Mouse (Mus musculus) heart, postnatal 0 days (tissue): ENCODE results near the gene Kdm5b. TPM values are rescaled to one million over a fixed set of nuclear protein-coding genes. Genes with fewer than 3 reads are reported as not detected.
A peak's percentile ranks its signal among the peaks of the same experiment; 100 is the strongest.

Source experiments
- ATAC-seq: fragments of 200-750 bp; cut with Nextera tagmentation; 2 replicates; pipeline ENCODE4 v1.8.0; 2017; ENCODE audit warnings: low read depth, moderate number of reproducible peaks, moderate library complexity; ENCODE audit not compliant: insufficient read depth
- DNase-seq: peaks from one replicate; pipeline ENCODE4 v3.0.0-alpha.2; 2016; ENCODE audit warnings: low spot score
- H3K27ac ChIP-seq: fragments of 300-500 bp; sonication (generic); 2 replicates; pipeline ENCODE4 v1.5.1; 2014; ENCODE audit warnings: low read depth, mild to moderate bottlenecking
- H3K27me3 ChIP-seq: fragments of 300-500 bp; sonication (generic); 2 replicates; pipeline ENCODE4 v1.6.1; 2014; ENCODE audit warnings: low read length, mixed read lengths; ENCODE audit not compliant: control insufficient read depth, insufficient read depth
- H3K36me3 ChIP-seq: fragments of 300-500 bp; sonication (generic); replicated peaks from 2 replicates; pipeline ENCODE4 v1.6.1; 2014; ENCODE audit warnings: low read length, mixed read lengths; ENCODE audit not compliant: control insufficient read depth, insufficient read depth
- H3K4me1 ChIP-seq: fragments of 300-500 bp; sonication (generic); 2 replicates; pipeline ENCODE4 v1.6.1; 2014; ENCODE audit warnings: antibody characterized with exemption; ENCODE audit not compliant: control insufficient read depth, insufficient read depth
- H3K4me2 ChIP-seq: fragments of 300-500 bp; sonication (generic); 2 replicates; pipeline ENCODE4 v1.6.1; 2014; ENCODE audit warnings: low read depth, mild to moderate bottlenecking, low read length, moderate library complexity
- H3K4me3 ChIP-seq: fragments of 300-500 bp; sonication (generic); 2 replicates; pipeline ENCODE4 v1.5.1; 2014; ENCODE audit warnings: low read depth, low read length
- H3K9ac ChIP-seq: fragments of 300-500 bp; sonication (generic); replicated peaks from 2 replicates; pipeline ENCODE4 v1.6.1; 2014; ENCODE audit warnings: low read depth, low read length, mixed read lengths
- H3K9me3 ChIP-seq: fragments of 300-500 bp; sonication (generic); replicated peaks from 2 replicates; pipeline ENCODE4 v1.6.1; 2016; ENCODE audit warnings: low read length; ENCODE audit not compliant: control insufficient read depth
- CTCF ChIP-seq: IDR thresholded peaks from 2 replicates; pipeline ENCODE4 v1.5.1; 2016; ENCODE audit warnings: antibody characterized with exemption, control low read depth, low read depth
- EP300 ChIP-seq: IDR thresholded peaks from 2 replicates; pipeline ENCODE4 v1.6.1; 2016; ENCODE audit warnings: antibody characterized with exemption, low read depth
- WGBS: fragments of 180-500 bp; shearing (Covaris S2); extraction: QIAGEN DNeasy Blood & Tissue Kit; methylation state at CpG from one replicate; pipeline ENCODE4 v1.1.7; 2014; 5-methylcytosine and 5-hydroxymethylcytosine counted together
- polyA plus RNA-seq: library from polyadenylated mRNA; unstranded; fragments of >200 nt; fragmentation: Nextera tagmentation; extraction: Ambion mirVana; gene quantifications from 2 replicates; pipeline ENCODE4 v1.2.1, GENCODE M21; 2015
- total RNA-seq: library from RNA; depleted of rRNA; stranded (reverse); fragments of >200 nt; gene quantifications from 2 replicates; pipeline ENCODE4 v1.2.3, GENCODE M21; 2014; ENCODE audit warnings: low replicate concordance

Gene Kdm5b
- total and polyA plus RNA-seq, 2 experiments from 2014 or later: 19.0 to 30.1 TPM

GRCm38 (mm10) chr1:134646963-134647282 is 87.0 kb downstream of the Kdm5b start:
- H3K4me3 ChIP-seq: peak overlapping the region; percentile 57
- no peak for TF ChIP-seq CTCF
- no peak for TF ChIP-seq EP300
- H3K36me3 ChIP-seq: no peaks in the 10 kb centered on the region
- WGBS: under 1% methylated on average over 28 of the region's 28 CpGs
- H3K4me2 ChIP-seq: peak overlapping the region; percentile 91
- DNase-seq: no peak
- H3K9ac ChIP-seq: no peak overlapping the region
- 0 out of 2 replicates have a peak, but pooled peaks cover 4% of the 10 kb centered on the region for H3K4me1 ChIP-seq
- H3K9me3 ChIP-seq: no peaks in the 10 kb centered on the region
- ATAC-seq: no peak
- peaks cover 68% of the 10 kb centered on the region for H3K27me3 ChIP-seq
- no peak overlapping the region for H3K27ac ChIP-seq

- Histone ChIP-seq H3K36me3 (no peaks in the 10 kb centered on the region), H3K4me3 (no peak overlapping the region), H3K4me2 (peak overlapping the region; percentile 91; the same call in 1 of the 2 replicates), H3K27ac (no peak overlapping the region), H3K4me1 (0 out of 2 replicates have a peak, but pooled peaks cover 4% of the 10 kb centered on the region), H3K27me3 (peaks cover 64% of the 10 kb centered on the region), H3K9me3 (no peaks in the 10 kb centered on the region), H3K9ac (no peak overlapping the region)
- DNase-seq: no peak
- WGBS: 40% methylated on average over 7 of the region's 7 CpGs
- TF ChIP-seq CTCF (no peak), EP300 (no peak)
- no peak for ATAC-seq
These were observed 87.6 kb downstream of the Kdm5b start for GRCm38 (mm10) chr1:134647591-134647990.

- Histone ChIP-seq H3K9me3 (no peaks in the 10 kb centered on the region), H3K36me3 (no peaks in the 10 kb centered on the region), H3K27me3 (peaks cover 53% of the 10 kb centered on the region), H3K4me1 (0 out of 2 replicates have a peak, but pooled peaks cover 4% of the 10 kb centered on the region), H3K27ac (no peak overlapping the region), H3K4me2 (no peak overlapping the region), H3K4me3 (no peak overlapping the region), H3K9ac (no peak overlapping the region)
- ATAC-seq: no peak
- DNase-seq: no peak
- no peak for TF ChIP-seq EP300
- TF ChIP-seq CTCF: no peak
- WGBS: 86% methylated on average over 5 of the region's 5 CpGs
These were observed 90.8 kb downstream of the Kdm5b start for GRCm38 (mm10) chr1:134650816-134651215.

- Histone ChIP-seq H3K27ac (no peak overlapping the region), H3K4me3 (no peak overlapping the region), H3K9me3 (no peaks in the 10 kb centered on the region), H3K4me2 (no peak overlapping the region), H3K9ac (no peak overlapping the region), H3K27me3 (peaks cover 52% of the 10 kb centered on the region), H3K36me3 (no peaks in the 10 kb centered on the region), H3K4me1 (0 out of 2 replicates have a peak, but pooled peaks cover 4% of the 10 kb centered on the region)
- WGBS: 51% methylated on average over 13 of the region's 13 CpGs
- TF ChIP-seq EP300 (no peak), CTCF (no peak)
- ATAC-seq (no peak), DNase-seq (no peak)
These were observed 91.4 kb downstream of the Kdm5b start for GRCm38 (mm10) chr1:134651268-134651850.

- no peak for DNase-seq
These were observed 92.0 kb downstream of the Kdm5b start for GRCm38 (mm10) chr1:134651851-134652398.

More at GRCm38 (mm10) chr1:134651851-134652398, 92.0 kb downstream of the Kdm5b start:
- peak; percentile 33; the same call in 1 of the 2 replicates for ATAC-seq
- no peak overlapping the region for H3K4me3 ChIP-seq
- H3K4me1 ChIP-seq: no peaks in the 10 kb centered on the region
- no peak overlapping the region for H3K9ac ChIP-seq
- H3K36me3 ChIP-seq: no peaks in the 10 kb centered on the region
- no peak overlapping the region for H3K4me2 ChIP-seq
- WGBS: 29% methylated on average over 4 of the region's 4 CpGs
- TF ChIP-seq CTCF: no peak
- TF ChIP-seq EP300: no peak
- H3K9me3 ChIP-seq: no peaks in the 10 kb centered on the region
- peaks cover 46% of the 10 kb centered on the region for H3K27me3 ChIP-seq
- H3K27ac ChIP-seq: no peak overlapping the region
